Mouse (Mus musculus) hindbrain, embryonic 14.5 days (tissue): Measurements from ENCODE around the gene Auts2. TPM values are rescaled to one million over a fixed set of nuclear protein-coding genes. Genes with fewer than 3 reads are reported as not detected.

Experiments used
- ATAC-seq: fragments of 200-750 bp; cut with Nextera tagmentation; 2 replicates; pipeline ENCODE4 v1.8.0; 2017; ENCODE audit warnings: moderate number of reproducible peaks, mild to moderate bottlenecking, moderate TSS enrichment, moderate library complexity; ENCODE audit not compliant: low FRiP score
- DNase-seq: peaks from one replicate; pipeline ENCODE4 v3.0.0-alpha.2; 2015; ENCODE audit warnings: low spot score
- H3K27ac ChIP-seq: fragments of 300-500 bp; sonication (generic); 2 replicates; pipeline ENCODE4 v1.5.1; 2014; ENCODE audit warnings: mild to moderate bottlenecking, moderate library complexity
- H3K27me3 ChIP-seq: fragments of 300-500 bp; sonication (generic); 2 replicates; pipeline ENCODE4 v1.6.1; 2014; ENCODE audit warnings: mild to moderate bottlenecking, low read length, mixed read lengths; ENCODE audit not compliant: control insufficient read depth, insufficient read depth
- H3K36me3 ChIP-seq: fragments of 300-500 bp; sonication (generic); replicated peaks from 2 replicates; pipeline ENCODE4 v1.6.1; 2014; ENCODE audit not compliant: control insufficient read depth, insufficient read depth
- H3K4me1 ChIP-seq: fragments of 300-500 bp; sonication (generic); replicated peaks from 2 replicates; pipeline ENCODE4 v1.6.1; 2014; ENCODE audit warnings: antibody characterized with exemption, low read length, mixed read lengths; ENCODE audit not compliant: control insufficient read depth, insufficient read depth
- H3K4me2 ChIP-seq: fragments of 300-500 bp; sonication (generic); replicated peaks from 2 replicates; pipeline ENCODE4 v1.6.1; 2014; ENCODE audit warnings: mild to moderate bottlenecking, moderate library complexity
- H3K4me3 ChIP-seq: fragments of 300-500 bp; sonication (generic); replicated peaks from 2 replicates; pipeline ENCODE4 v1.5.1; 2014; ENCODE audit warnings: mild to moderate bottlenecking, low read length
- H3K9ac ChIP-seq: fragments of 300-500 bp; sonication (generic); 2 replicates; pipeline ENCODE4 v1.6.1; 2014
- H3K9me3 ChIP-seq: fragments of 300-500 bp; sonication (generic); 2 replicates; pipeline ENCODE4 v1.6.1; 2016; ENCODE audit warnings: low read length; ENCODE audit not compliant: control insufficient read depth
- WGBS: fragments of 180-500 bp; shearing (Covaris S2); extraction: QIAGEN DNeasy Blood & Tissue Kit; methylation state at CpG from one replicate; pipeline ENCODE4 v1.1.7; 2014; 5-methylcytosine and 5-hydroxymethylcytosine counted together
- polyA plus RNA-seq: library from polyadenylated mRNA; unstranded; fragments of >200 nt; fragmentation: Nextera tagmentation; extraction: Ambion mirVana; gene quantifications from 2 replicates; pipeline ENCODE4 v1.2.1, GENCODE M21; 2014

The Auts2 gene
- polyA plus RNA-seq, 1 experiment from 2014 or later: 61.8 TPM

GRCm38 (mm10) chr5:132541371-132541931 lies 1.7 kb downstream of the Auts2 start:
- H3K27ac ChIP-seq: peak overlapping the region; percentile 91
- peaks cover 26% of the 10 kb centered on the region for H3K4me1 ChIP-seq
- ATAC-seq (no peak), DNase-seq (peak; percentile 36)
- H3K9ac ChIP-seq: peak overlapping the region; percentile 97
- H3K27me3 ChIP-seq: no peaks in the 10 kb centered on the region
- no peaks in the 10 kb centered on the region for H3K36me3 ChIP-seq
- peak overlapping the region; percentile 92 for H3K4me3 ChIP-seq
- no peaks in the 10 kb centered on the region for H3K9me3 ChIP-seq
- 1% methylated on average over 46 of the region's 46 CpGs for WGBS
- peak overlapping the region; percentile 85 for H3K4me2 ChIP-seq

GRCm38 (mm10) chr5:132540841-132541311 lies 2.3 kb downstream of the Auts2 start:
- WGBS: 4% methylated on average over 7 of the region's 7 CpGs
- no peaks in the 10 kb centered on the region for H3K27me3 ChIP-seq
- H3K4me3 ChIP-seq: peak overlapping the region; percentile 92
- ATAC-seq (no peak), DNase-seq (peak; percentile 45)
- H3K4me2 ChIP-seq: peak overlapping the region; percentile 85
- H3K36me3 ChIP-seq: no peaks in the 10 kb centered on the region
- peaks cover 31% of the 10 kb centered on the region for H3K4me1 ChIP-seq
- peak overlapping the region; percentile 97 for H3K9ac ChIP-seq
- peak overlapping the region; percentile 91 for H3K27ac ChIP-seq
- H3K9me3 ChIP-seq: no peaks in the 10 kb centered on the region

- H3K4me3 ChIP-seq: no peak overlapping the region
- ATAC-seq (no peak), DNase-seq (no peak)
- 95% methylated on average over 4 of the region's 4 CpGs for WGBS
- no peak overlapping the region for H3K27ac ChIP-seq
- peaks cover 39% of the 10 kb centered on the region for H3K4me1 ChIP-seq
- no peaks in the 10 kb centered on the region for H3K9me3 ChIP-seq
- H3K36me3 ChIP-seq: no peaks in the 10 kb centered on the region
- no peak overlapping the region for H3K4me2 ChIP-seq
- H3K9ac ChIP-seq: no peak overlapping the region
- H3K27me3 ChIP-seq: no peaks in the 10 kb centered on the region
Observed at GRCm38 (mm10) chr5:132537475-132537874, 5.7 kb downstream of the Auts2 start.

- Histone ChIP-seq H3K27me3 (no peaks in the 10 kb centered on the region), H3K27ac (no peak overlapping the region), H3K4me3 (no peak overlapping the region), H3K9ac (no peak overlapping the region), H3K4me1 (peaks cover 69% of the 10 kb centered on the region), H3K9me3 (no peaks in the 10 kb centered on the region), H3K4me2 (no peak overlapping the region), H3K36me3 (no peaks in the 10 kb centered on the region)
- no peak for ATAC-seq
- no peak for DNase-seq
- WGBS: 14% methylated on average over 3 of the region's 3 CpGs
Observed at GRCm38 (mm10) chr5:132526395-132526794, 16.7 kb downstream of the Auts2 start.

GRCm38 (mm10) chr5:132521358-132521873 lies 21.7 kb downstream of the Auts2 start:
- H3K9ac ChIP-seq: no peak overlapping the region
- H3K27me3 ChIP-seq: no peaks in the 10 kb centered on the region
- peaks cover 71% of the 10 kb centered on the region for H3K4me1 ChIP-seq
- 33% methylated on average over 12 of the region's 12 CpGs for WGBS
- H3K4me3 ChIP-seq: no peak overlapping the region
- no peak overlapping the region for H3K27ac ChIP-seq
- ATAC-seq: no peak
- no peaks in the 10 kb centered on the region for H3K36me3 ChIP-seq
- no peak overlapping the region for H3K4me2 ChIP-seq
- H3K9me3 ChIP-seq: no peaks in the 10 kb centered on the region
- DNase-seq: no peak

- 28% methylated on average over 6 of the region's 6 CpGs for WGBS
- no peak overlapping the region for H3K4me3 ChIP-seq
- DNase-seq (no peak), ATAC-seq (no peak)
- H3K36me3 ChIP-seq: no peaks in the 10 kb centered on the region
- no peak overlapping the region for H3K9ac ChIP-seq
- H3K27ac ChIP-seq: no peak overlapping the region
- no peak overlapping the region; the same call in 1 of the 2 replicates for H3K4me2 ChIP-seq
- peaks cover 67% of the 10 kb centered on the region for H3K4me1 ChIP-seq
- no peaks in the 10 kb centered on the region for H3K27me3 ChIP-seq
- no peaks in the 10 kb centered on the region for H3K9me3 ChIP-seq
Observed at GRCm38 (mm10) chr5:132517879-132518278, 25.3 kb downstream of the Auts2 start.

- Histone ChIP-seq H3K36me3 (no peaks in the 10 kb centered on the region), H3K4me2 (no peak overlapping the region), H3K4me1 (peaks cover 43% of the 10 kb centered on the region), H3K4me3 (no peak overlapping the region), H3K27ac (no peak overlapping the region), H3K27me3 (no peaks in the 10 kb centered on the region), H3K9me3 (no peaks in the 10 kb centered on the region), H3K9ac (no peak overlapping the region)
- DNase-seq (no peak), ATAC-seq (no peak)
- WGBS: 93% methylated on average over 6 of the region's 6 CpGs
Observed at GRCm38 (mm10) chr5:132514521-132514920, 28.6 kb downstream of the Auts2 start.

- peaks cover 36% of the 10 kb centered on the region for H3K4me1 ChIP-seq
- H3K27ac ChIP-seq: no peak overlapping the region
- no peaks in the 10 kb centered on the region for H3K9me3 ChIP-seq
- DNase-seq (no peak), ATAC-seq (no peak)
- H3K27me3 ChIP-seq: no peaks in the 10 kb centered on the region
- no peaks in the 10 kb centered on the region for H3K36me3 ChIP-seq
- WGBS: 37% methylated on average over 7 of the region's 7 CpGs
- no peak overlapping the region for H3K4me3 ChIP-seq
- H3K9ac ChIP-seq: no peak overlapping the region
- no peak overlapping the region for H3K4me2 ChIP-seq
Observed at GRCm38 (mm10) chr5:132513206-132513605, 29.9 kb downstream of the Auts2 start.

GRCm38 (mm10) chr5:132509464-132509885 lies 33.7 kb downstream of the Auts2 start:
- no peak overlapping the region for H3K4me3 ChIP-seq
- ATAC-seq (no peak), DNase-seq (no peak)
- 11% methylated on average over 9 of the region's 9 CpGs for WGBS
- peaks cover 13% of the 10 kb centered on the region for H3K4me1 ChIP-seq
- H3K9ac ChIP-seq: no peak overlapping the region
- H3K36me3 ChIP-seq: no peaks in the 10 kb centered on the region
- H3K9me3 ChIP-seq: no peaks in the 10 kb centered on the region
- H3K27me3 ChIP-seq: no peaks in the 10 kb centered on the region
- H3K27ac ChIP-seq: 0 out of 2 replicates have a peak overlapping the region, but pooled peaks have one; percentile 9
- peak overlapping the region; percentile 22; the same call in 1 of the 2 replicates for H3K4me2 ChIP-seq
